Mouse (Mus musculus): ENCODE results near the gene Lamtor3. TPM values are rescaled to one million over a fixed set of nuclear protein-coding genes. Genes with fewer than 3 reads are reported as not detected.
"Not testable (repeated sequence)": the region's sequence is repeated elsewhere in the genome, so short reads cannot be mapped to it uniquely, and the experiment has no call there.

Gene Lamtor3
- polyA plus RNA-seq, 1 experiment from 2014 or later, result 103 TPM

DNA sequence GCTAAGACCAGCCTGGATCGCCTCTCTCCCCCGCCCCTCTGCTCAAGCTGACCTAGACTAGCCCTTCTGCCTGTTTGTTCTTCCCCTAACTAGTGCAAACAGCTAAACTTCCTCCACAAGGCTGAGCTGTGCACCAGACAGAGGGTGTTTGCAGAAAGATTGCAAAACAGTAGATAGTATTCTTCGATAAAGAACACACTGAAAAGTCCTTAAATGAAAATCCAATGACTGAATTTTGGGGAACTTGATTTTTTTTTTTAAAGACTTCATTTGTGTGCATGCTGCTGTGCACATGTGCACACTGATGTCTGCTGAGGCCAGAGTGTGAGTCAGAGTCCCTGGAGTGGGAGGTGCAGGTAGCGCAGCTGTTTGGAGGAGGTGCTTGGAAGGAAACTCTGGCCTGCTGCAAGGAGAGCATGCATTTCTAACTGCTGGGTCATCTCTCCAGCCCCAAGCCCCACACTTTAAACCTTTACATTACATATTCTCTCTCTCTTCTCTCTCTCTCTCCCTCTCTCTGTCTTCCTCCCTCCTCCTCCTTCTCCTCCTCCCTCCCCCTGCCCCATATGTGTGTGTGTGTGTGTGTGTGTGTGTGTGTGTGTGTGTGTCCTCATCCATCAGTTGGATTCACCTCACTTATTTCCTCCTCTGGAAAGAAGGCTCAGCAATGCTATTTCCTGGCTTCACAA lies 34.1 kb downstream of the Lamtor3 start:
- Histone ChIP-seq H3K4me2 (no peak overlapping the region), H3K27ac (peak overlapping the region; percentile 53), H3K4me1 (peaks cover 20% of the 10 kb centered on the region), H3K27me3 (no peaks in the 10 kb centered on the region), H3K9me3 (no peaks in the 10 kb centered on the region), H3K4me3 (replicated peaks) (no peak overlapping the region), H3K36me3 (replicated peaks) (no peaks in the 10 kb centered on the region), H3K9ac (no peak overlapping the region)
- 86% methylated on average over 4 of the region's 4 CpGs for WGBS
- no peak for ATAC-seq (ENCODE audit: low FRiP score)

DNA sequence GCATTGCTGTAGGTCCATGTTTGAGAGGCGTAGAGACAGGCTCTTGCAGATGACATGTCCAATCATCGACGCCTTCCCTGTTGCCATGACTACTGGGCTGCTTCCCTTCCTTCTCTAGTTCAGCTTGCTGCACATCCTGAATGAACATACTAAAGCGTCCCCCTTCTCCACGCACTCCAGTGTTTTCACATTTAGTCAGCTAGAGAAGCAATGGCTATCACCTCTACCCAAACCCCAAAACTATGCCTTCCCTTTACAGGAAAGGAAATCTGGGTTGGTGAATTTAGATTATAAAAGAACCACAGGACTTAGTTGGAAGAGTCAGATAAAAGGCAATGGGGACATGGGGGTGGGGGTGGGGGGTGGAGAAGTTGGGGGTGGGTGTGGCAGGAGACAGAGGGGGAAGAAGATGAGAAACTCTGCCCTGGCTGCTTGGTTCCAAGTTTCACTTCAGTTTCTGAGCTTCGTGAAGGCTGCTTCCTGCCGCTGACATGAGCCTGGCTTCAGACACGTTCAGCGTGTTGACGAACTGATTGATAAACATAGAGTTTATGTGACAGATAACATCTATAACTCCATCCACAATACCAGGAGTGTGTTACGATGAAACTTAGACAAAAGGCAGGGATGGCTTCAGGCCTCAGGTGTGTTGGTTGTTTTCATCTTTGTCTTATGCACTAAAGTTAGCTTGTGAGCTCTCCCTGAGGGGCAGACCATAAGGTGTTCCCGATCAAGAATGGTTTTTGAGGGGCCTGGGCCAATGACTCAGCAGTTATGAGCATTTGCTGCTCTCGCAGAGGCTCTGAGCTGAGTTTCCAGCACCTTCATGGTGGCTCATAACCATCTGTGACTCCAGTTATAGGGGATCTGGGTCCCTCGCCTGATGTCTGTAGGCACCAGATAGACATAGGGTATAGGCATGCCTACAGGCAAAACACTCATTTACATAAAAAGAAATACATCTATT lies 34.9 kb downstream of the Lamtor3 start:
- ATAC-seq (ENCODE audit: low FRiP score), result peak; percentile 81
- Histone ChIP-seq H3K27ac (no peak overlapping the region; the same call in 1 of the 2 replicates), H3K4me1 (peaks cover 20% of the 10 kb centered on the region), H3K27me3 (no peaks in the 10 kb centered on the region), H3K36me3 (replicated peaks) (no peaks in the 10 kb centered on the region), H3K9me3 (no peaks in the 10 kb centered on the region), H3K9ac (no peak overlapping the region), H3K4me2 (no peak overlapping the region), H3K4me3 (replicated peaks) (no peak overlapping the region)
- WGBS, result 78% methylated on average over 14 of the region's 14 CpGs

DNA sequence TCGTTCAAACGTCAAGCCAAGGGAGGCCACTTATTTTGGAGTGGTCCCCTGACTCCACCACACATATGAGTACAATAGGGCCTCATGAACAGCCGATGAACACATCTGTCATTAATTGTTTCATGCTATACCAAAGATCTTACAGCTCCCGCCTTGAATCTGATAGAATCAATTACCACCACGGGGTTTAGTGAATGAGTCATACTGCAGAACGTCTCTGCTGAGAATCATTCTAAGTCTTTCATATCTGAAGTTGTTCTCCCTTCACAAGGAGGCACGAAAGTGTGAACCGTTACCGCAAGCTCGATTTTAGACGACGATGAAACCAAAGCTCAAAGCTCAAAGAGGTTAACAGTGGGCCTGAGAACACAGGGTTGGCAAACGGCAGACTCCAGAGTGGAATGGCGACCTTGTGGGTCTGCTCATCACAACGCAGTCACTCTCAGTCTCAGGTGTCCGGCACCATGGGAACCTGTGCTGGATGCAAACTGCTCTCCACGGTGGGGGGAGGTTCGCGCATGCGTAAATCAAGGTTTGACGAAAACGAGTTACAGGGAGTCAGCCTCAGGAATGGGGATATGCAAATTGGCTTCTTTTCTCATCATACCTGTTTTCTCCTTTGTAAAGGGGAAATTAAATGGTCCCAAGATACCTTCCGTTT lies 36.1 kb downstream of the Lamtor3 start:
- Histone ChIP-seq H3K36me3 (replicated peaks) (no peaks in the 10 kb centered on the region), H3K9ac (no peak overlapping the region), H3K4me1 (peaks cover 20% of the 10 kb centered on the region), H3K9me3 (no peaks in the 10 kb centered on the region), H3K4me2 (no peak overlapping the region), H3K27ac (no peak overlapping the region), H3K27me3 (no peaks in the 10 kb centered on the region), H3K4me3 (replicated peaks) (no peak overlapping the region)
- ATAC-seq (ENCODE audit: low FRiP score), result no peak
- 74% methylated on average over 23 of the region's 23 CpGs for WGBS

DNA sequence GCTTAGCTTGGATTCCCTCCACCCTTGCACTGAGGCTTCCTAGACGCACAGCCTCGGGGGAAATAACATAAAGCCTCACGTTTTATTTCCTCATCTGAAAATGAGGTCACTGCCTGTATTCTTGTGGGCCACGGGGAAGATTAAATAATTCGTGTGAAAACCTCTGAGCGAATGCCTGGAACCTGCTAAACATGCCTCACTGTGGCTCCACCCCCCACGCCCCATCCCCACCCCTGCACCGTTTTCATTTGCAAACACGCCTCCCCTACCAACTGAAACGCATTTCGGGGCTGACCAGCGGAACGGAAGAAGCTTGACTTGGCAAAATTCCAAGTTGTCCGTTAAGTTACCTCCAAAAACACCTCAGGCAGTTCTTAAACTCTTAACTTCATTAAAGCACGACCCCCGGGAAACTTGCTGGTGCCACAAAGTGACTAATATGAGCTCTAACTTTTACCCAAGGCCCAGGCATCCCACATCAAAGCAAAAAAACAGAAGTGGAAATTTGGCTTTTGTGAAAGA lies 37.3 kb downstream of the Lamtor3 start:
- peak; percentile 60; the same call in 1 of the 2 replicates for ATAC-seq (ENCODE audit: low FRiP score)
- peak overlapping the region; percentile 31 for H3K4me2 ChIP-seq
- no peak overlapping the region; the same call in 1 of the 2 replicates for H3K4me3 ChIP-seq (replicated peaks)

DNA sequence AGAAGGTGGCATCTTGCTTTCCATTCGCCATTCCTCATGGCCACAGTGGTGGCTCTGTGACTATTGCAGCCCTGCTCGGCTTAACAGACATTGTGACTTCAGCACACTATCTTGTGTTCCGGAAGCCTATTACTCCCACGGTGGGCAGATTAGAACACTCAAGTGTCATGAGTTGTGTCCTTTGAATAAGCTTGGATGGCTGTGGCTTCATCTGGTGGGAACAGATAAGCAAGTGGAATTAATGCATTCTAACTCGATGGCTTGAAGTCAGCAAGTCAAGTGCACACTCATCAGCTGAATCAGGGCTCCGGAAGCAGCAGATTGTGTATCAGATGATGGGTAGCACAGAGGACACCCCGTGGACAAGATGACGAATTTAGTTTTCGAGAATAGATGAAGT lies 39.6 kb downstream of the Lamtor3 start:
- Histone ChIP-seq H3K4me2 (no peak overlapping the region), H3K9ac (no peak overlapping the region), H3K27me3 (no peaks in the 10 kb centered on the region), H3K36me3 (replicated peaks) (no peaks in the 10 kb centered on the region), H3K4me3 (replicated peaks) (no peak overlapping the region), H3K4me1 (peaks cover 14% of the 10 kb centered on the region), H3K27ac (no peak overlapping the region), H3K9me3 (no peaks in the 10 kb centered on the region)
- WGBS, result 93% methylated on average over 9 of the region's 9 CpGs
- no peak for ATAC-seq (ENCODE audit: low FRiP score)

More for the DNA sequence above, 37.3 kb downstream of the Lamtor3 start:
- Histone ChIP-seq H3K9me3 (no peaks in the 10 kb centered on the region), H3K4me1 (peaks cover 20% of the 10 kb centered on the region), H3K9ac (no peak overlapping the region), H3K27me3 (no peaks in the 10 kb centered on the region), H3K36me3 (replicated peaks) (no peaks in the 10 kb centered on the region), H3K27ac (no peak overlapping the region)
- WGBS, result 27% methylated on average over 16 of the region's 16 CpGs

DNA sequence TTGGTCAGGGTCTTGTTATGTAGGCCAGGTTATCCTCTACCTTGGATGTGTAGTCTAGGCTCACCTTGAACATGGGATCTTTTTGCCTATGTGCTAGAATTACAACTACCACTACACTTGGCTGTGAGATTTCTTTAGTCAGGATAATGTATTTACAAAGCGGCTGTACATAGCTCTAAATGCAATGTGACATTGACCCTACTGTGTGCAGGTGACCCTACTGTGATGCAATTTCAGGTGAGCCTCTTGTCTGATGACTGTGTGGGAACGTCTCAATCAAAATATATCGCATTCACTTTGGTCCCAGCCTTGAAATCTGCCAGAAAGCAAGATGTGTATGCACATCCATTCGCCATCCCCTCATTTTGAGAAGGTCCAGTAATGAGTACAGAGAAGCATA lies 40.0 kb downstream of the Lamtor3 start:
- no peaks in the 10 kb centered on the region for H3K27me3 ChIP-seq
- no peaks in the 10 kb centered on the region for H3K9me3 ChIP-seq
- ATAC-seq (ENCODE audit: low FRiP score), result no peak
- 92% methylated on average over 4 of the region's 4 CpGs for WGBS
- H3K4me3 ChIP-seq (replicated peaks), result no peak overlapping the region
- H3K4me2 ChIP-seq, result no peak overlapping the region
- H3K36me3 ChIP-seq (replicated peaks), result no peaks in the 10 kb centered on the region
- no peak overlapping the region for H3K9ac ChIP-seq
- H3K4me1 ChIP-seq, result peaks cover 11% of the 10 kb centered on the region
- H3K27ac ChIP-seq, result no peak overlapping the region

DNA sequence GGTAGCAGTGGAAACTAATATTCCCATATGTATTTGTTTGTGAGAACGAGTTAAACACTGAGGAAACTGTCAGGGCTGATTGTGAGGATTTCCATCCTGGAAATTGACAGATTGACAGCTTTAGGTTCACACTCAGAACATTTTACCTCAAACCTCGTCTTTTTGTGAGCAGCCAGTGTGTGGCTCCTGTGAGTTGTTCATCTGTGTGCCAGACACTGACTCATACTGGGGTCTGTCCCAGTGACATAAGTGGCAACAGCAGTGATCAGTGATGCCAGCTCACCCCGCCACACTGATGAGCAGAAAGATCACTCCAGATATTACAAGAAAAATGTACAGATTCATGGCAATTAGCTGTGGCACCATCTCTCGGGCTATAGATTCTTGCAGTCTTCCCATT lies 41.1 kb downstream of the Lamtor3 start:
- Histone ChIP-seq H3K4me3 (replicated peaks) (no peak overlapping the region), H3K36me3 (replicated peaks) (no peaks in the 10 kb centered on the region), H3K27ac (no peak overlapping the region), H3K9me3 (no peaks in the 10 kb centered on the region), H3K4me2 (no peak overlapping the region), H3K9ac (no peak overlapping the region), H3K4me1 (peaks cover 8% of the 10 kb centered on the region), H3K27me3 (no peaks in the 10 kb centered on the region)
- no peak for ATAC-seq (ENCODE audit: low FRiP score)
- 87% methylated on average over 4 of the region's 4 CpGs for WGBS

DNA sequence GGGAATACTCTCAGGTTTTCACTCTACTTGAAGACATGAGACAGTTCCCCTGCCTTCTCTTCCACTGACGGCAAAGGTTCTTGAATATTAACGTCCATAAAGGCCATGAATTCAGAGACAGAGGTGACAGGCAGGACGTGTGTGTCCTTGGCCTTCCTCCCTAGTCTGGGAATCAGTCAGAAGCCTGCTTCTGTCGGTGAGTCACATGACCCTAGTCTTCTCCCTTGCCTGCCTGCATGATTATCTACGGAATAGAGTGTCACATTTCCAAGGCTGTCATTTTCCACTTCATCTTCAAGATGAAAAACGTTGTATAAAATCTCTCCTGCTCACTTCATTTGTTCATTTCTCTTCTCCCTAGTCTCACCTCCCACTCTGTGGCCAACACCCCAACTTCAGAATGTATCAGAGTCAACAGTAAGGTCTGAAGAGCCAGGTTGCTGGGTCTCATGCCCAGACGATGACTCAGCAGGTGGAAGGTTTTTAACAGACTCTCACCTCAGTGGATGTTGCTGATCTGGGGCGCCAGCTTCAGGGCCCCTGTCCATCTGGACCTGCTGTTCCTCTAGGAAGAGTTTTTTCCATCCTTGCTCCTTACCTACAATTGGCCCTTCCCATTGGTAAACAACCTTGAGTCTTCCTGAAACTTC lies 43.6 kb downstream of the Lamtor3 start:
- Histone ChIP-seq H3K9ac (no peak overlapping the region), H3K36me3 (replicated peaks) (no peaks in the 10 kb centered on the region), H3K27me3 (no peaks in the 10 kb centered on the region), H3K4me2 (no peak overlapping the region), H3K4me3 (replicated peaks) (no peak overlapping the region), H3K27ac (no peak overlapping the region), H3K9me3 (no peaks in the 10 kb centered on the region), H3K4me1 (no peaks in the 10 kb centered on the region)
- no peak for ATAC-seq (ENCODE audit: low FRiP score)
- WGBS, result 71% methylated on average over 8 of the region's 8 CpGs

DNA sequence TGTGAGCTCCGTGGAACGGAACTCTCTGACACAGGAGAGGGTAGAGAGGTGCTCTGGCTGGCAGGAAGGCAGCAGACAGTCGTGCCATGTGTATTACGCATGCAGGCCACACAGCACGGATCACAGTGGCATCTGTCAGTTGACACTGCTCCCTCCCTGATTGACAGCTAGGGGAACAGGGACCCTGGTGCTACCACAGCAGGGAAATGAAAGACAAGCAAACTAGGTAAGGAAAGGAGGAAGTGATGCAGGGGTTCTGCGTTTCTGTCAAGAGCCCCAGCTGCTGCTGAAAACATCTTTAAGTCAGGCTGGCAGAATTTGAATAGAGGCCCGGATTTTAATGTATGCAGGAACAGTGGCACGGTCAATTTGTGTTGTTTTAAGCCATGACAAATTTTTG lies 45.2 kb downstream of the Lamtor3 start:
- Histone ChIP-seq H3K9ac (no peak overlapping the region), H3K9me3 (no peaks in the 10 kb centered on the region), H3K27ac (no peak overlapping the region), H3K36me3 (replicated peaks) (no peaks in the 10 kb centered on the region), H3K27me3 (no peaks in the 10 kb centered on the region), H3K4me3 (replicated peaks) (no peak overlapping the region), H3K4me1 (no peaks in the 10 kb centered on the region), H3K4me2 (no peak overlapping the region)
- no peak for ATAC-seq (ENCODE audit: low FRiP score)
- 78% methylated on average over 8 of the region's 8 CpGs for WGBS

DNA sequence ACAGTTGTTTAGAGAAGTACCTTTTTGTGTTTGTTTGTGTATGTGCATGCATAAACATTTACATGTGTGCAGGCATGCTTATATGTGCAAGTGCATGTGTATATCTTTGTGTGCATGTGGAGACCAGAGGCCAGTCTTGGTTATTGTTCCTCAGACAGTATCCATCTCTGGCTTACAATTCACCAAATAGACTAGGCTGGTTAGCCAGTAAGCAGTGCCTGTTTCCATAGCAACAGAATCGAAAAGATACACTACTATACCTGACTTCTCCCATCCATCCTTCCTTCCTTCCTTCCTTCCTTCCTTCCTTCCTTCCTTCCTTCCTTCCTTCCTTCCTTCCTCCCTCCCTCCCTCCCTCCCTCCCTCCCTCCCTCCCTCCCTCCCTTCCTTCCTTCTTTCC lies 45.7 kb downstream of the Lamtor3 start:
- 58% methylated on average over 1 of the region's 1 CpGs for WGBS
- not testable (repeated sequence) for H3K9me3 ChIP-seq; H3K4me1 ChIP-seq; ATAC-seq (ENCODE audit: low FRiP score); H3K27ac ChIP-seq; H3K4me2 ChIP-seq; H3K36me3 ChIP-seq (replicated peaks); H3K9ac ChIP-seq; H3K4me3 ChIP-seq (replicated peaks); H3K27me3 ChIP-seq

DNA sequence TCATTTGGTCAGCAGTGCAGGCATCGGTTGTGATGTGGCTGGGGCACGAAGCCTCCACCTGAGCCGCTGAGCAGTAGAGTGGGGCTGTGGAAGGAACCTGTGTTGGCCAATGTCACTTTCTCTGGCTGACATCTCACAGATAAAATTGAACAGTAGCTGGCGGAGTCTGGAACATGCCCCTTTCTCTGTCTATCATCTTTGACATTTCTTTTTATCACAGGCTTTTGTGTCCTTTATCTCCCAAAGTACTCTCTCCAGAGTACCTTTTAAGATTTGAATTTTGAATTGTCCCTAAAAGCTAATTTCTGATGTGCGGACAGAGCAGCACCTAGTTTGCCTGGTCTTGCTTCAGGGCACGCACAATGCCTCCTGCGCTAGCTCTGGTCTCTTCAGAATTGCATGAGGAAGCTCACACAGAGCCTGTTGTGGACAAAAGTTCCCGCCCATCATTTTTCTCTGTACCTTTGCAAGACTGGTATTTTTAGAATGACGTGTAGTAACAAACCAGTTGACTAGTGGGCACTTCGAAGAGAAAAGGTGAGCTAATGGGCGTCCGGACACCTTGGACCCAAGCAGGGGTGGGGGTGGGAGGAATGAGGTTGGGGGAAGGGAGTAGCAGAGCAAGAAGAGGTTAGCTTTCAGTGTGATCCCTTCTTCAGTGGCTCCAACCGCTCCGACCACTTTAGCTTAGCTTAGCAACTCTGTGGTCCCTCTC lies 50.0 kb downstream of the Lamtor3 start:
- Histone ChIP-seq H3K36me3 (replicated peaks) (no peaks in the 10 kb centered on the region), H3K4me3 (replicated peaks) (no peak overlapping the region), H3K27ac (no peak overlapping the region), H3K4me2 (no peak overlapping the region), H3K4me1 (no peaks in the 10 kb centered on the region), H3K9ac (no peak overlapping the region), H3K27me3 (no peaks in the 10 kb centered on the region), H3K9me3 (no peaks in the 10 kb centered on the region)
- 91% methylated on average over 14 of the region's 14 CpGs for WGBS
- ATAC-seq (ENCODE audit: low FRiP score), result no peak
